Mouse (Mus musculus) hindbrain, embryonic 12.5 days (tissue): ENCODE measurements around the gene Gm21981. TPM values are rescaled to one million over a fixed set of nuclear protein-coding genes. Genes with fewer than 3 reads are reported as not detected.

Source experiments
- ATAC-seq: fragments of 200-750 bp; cut with Nextera tagmentation; 2 replicates; pipeline ENCODE4 v1.8.0; 2017; ENCODE audit warnings: moderate TSS enrichment; ENCODE audit not compliant: low FRiP score
- H3K27ac ChIP-seq: fragments of 300-500 bp; sonication (generic); 2 replicates; pipeline ENCODE4 v1.5.1; 2016; ENCODE audit warnings: mild to moderate bottlenecking
- H3K27me3 ChIP-seq: fragments of 300-500 bp; sonication (generic); 2 replicates; pipeline ENCODE4 v1.6.1; 2016; ENCODE audit warnings: mild to moderate bottlenecking
- H3K36me3 ChIP-seq: fragments of 300-500 bp; sonication (generic); 2 replicates; pipeline ENCODE4 v1.6.1; 2016; ENCODE audit warnings: mild to moderate bottlenecking
- H3K4me1 ChIP-seq: fragments of 300-500 bp; sonication (generic); 2 replicates; pipeline ENCODE4 v1.6.1; 2016
- H3K4me2 ChIP-seq: fragments of 300-500 bp; sonication (generic); replicated peaks from 2 replicates; pipeline ENCODE4 v1.6.1; 2016; ENCODE audit warnings: mild to moderate bottlenecking
- H3K4me3 ChIP-seq: fragments of 300-500 bp; sonication (generic); 2 replicates; pipeline ENCODE4 v1.5.1; 2016; ENCODE audit warnings: mild to moderate bottlenecking
- H3K9ac ChIP-seq: fragments of 300-500 bp; sonication (generic); 2 replicates; pipeline ENCODE4 v1.6.1; 2016; ENCODE audit warnings: mild to moderate bottlenecking, moderate library complexity
- H3K9me3 ChIP-seq: fragments of 300-500 bp; sonication (generic); replicated peaks from 2 replicates; pipeline ENCODE4 v1.6.1; 2016; ENCODE audit warnings: mild to moderate bottlenecking
- WGBS: fragments of 180-500 bp; shearing (Covaris S2); methylation state at CpG from one replicate; pipeline ENCODE4 v1.1.7; 2016; 5-methylcytosine and 5-hydroxymethylcytosine counted together
- polyA plus RNA-seq: library from polyadenylated mRNA; unstranded; fragments of >200 nt; fragmentation: Nextera tagmentation; extraction: Ambion mirVana; gene quantifications from 2 replicates; pipeline ENCODE4 v1.2.1, GENCODE M21; 2016

The Gm21981 gene
- polyA plus RNA-seq, 1 experiment from 2014 or later, result 0.23 TPM

- H3K36me3 ChIP-seq, result peaks cover 79% of the 10 kb centered on the region
- no peak overlapping the region for H3K27ac ChIP-seq
- no peak for ATAC-seq
- WGBS, result 79% methylated on average over 4 of the region's 4 CpGs
- H3K9ac ChIP-seq, result no peak overlapping the region
- H3K9me3 ChIP-seq, result no peaks in the 10 kb centered on the region
- no peak overlapping the region for H3K4me3 ChIP-seq
- no peaks in the 10 kb centered on the region for H3K27me3 ChIP-seq
- H3K4me1 ChIP-seq, result peaks cover 12% of the 10 kb centered on the region
- H3K4me2 ChIP-seq, result no peak overlapping the region
Observed at GRCm38 (mm10) chr17:47682836-47683235, 11.4 kb downstream of the Gm21981 start.

- no peak for ATAC-seq
- H3K9me3 ChIP-seq, result no peaks in the 10 kb centered on the region
- H3K27me3 ChIP-seq, result no peaks in the 10 kb centered on the region
- no peak overlapping the region for H3K27ac ChIP-seq
- no peak overlapping the region for H3K4me2 ChIP-seq
- H3K36me3 ChIP-seq, result peaks cover 68% of the 10 kb centered on the region
- 89% methylated on average over 5 of the region's 5 CpGs for WGBS
- no peaks in the 10 kb centered on the region for H3K4me1 ChIP-seq
- H3K4me3 ChIP-seq, result no peak overlapping the region
- H3K9ac ChIP-seq, result no peak overlapping the region
Observed at GRCm38 (mm10) chr17:47678702-47679101, 15.6 kb downstream of the Gm21981 start.

- peaks cover 63% of the 10 kb centered on the region for H3K36me3 ChIP-seq
- no peak overlapping the region for H3K4me3 ChIP-seq
- no peak overlapping the region for H3K27ac ChIP-seq
- no peak for ATAC-seq
- H3K9me3 ChIP-seq, result no peaks in the 10 kb centered on the region
- no peak overlapping the region for H3K9ac ChIP-seq
- peaks cover 4% of the 10 kb centered on the region; the same call in 1 of the 2 replicates for H3K4me1 ChIP-seq
- 91% methylated on average over 5 of the region's 5 CpGs for WGBS
- H3K4me2 ChIP-seq, result no peak overlapping the region
- peaks cover 4% of the 10 kb centered on the region; the same call in 1 of the 2 replicates for H3K27me3 ChIP-seq
Observed at GRCm38 (mm10) chr17:47678238-47678637, 16.0 kb downstream of the Gm21981 start.

GRCm38 (mm10) chr17:47676581-47676980 is 17.7 kb downstream of the Gm21981 start:
- H3K27ac ChIP-seq, result peak overlapping the region; percentile 48; the same call in 1 of the 2 replicates
- H3K36me3 ChIP-seq, result peaks cover 47% of the 10 kb centered on the region
- H3K4me3 ChIP-seq, result no peak overlapping the region
- ATAC-seq, result no peak
- no peaks in the 10 kb centered on the region for H3K9me3 ChIP-seq
- H3K9ac ChIP-seq, result no peak overlapping the region
- peaks cover 18% of the 10 kb centered on the region for H3K27me3 ChIP-seq
- H3K4me1 ChIP-seq, result peaks cover 18% of the 10 kb centered on the region
- no peak overlapping the region for H3K4me2 ChIP-seq
- WGBS, result 20% methylated on average over 9 of the region's 9 CpGs

GRCm38 (mm10) chr17:47672311-47673111 is 21.7 kb downstream of the Gm21981 start:
- 0 out of 2 replicates have a peak overlapping the region, but pooled peaks have one; percentile 32 for H3K27ac ChIP-seq
- ATAC-seq, result peak; percentile 73
- H3K4me1 ChIP-seq, result peaks cover 18% of the 10 kb centered on the region
- peaks cover 15% of the 10 kb centered on the region for H3K36me3 ChIP-seq
- peaks cover 27% of the 10 kb centered on the region for H3K27me3 ChIP-seq
- 4% methylated on average over 64 of the region's 68 CpGs for WGBS
- peak overlapping the region; percentile 72 for H3K4me2 ChIP-seq
- peak overlapping the region; percentile 36 for H3K4me3 ChIP-seq
- H3K9me3 ChIP-seq, result no peaks in the 10 kb centered on the region
- H3K9ac ChIP-seq, result peak overlapping the region; percentile 58

GRCm38 (mm10) chr17:47671988-47672310 is 22.3 kb downstream of the Gm21981 start:
- Histone ChIP-seq H3K4me3 (peak overlapping the region; percentile 36), H3K27ac (no peak overlapping the region)
- ATAC-seq, result peak; percentile 38

GRCm38 (mm10) chr17:47669166-47669565 is 25.1 kb downstream of the Gm21981 start:
- Histone ChIP-seq H3K9me3 (no peaks in the 10 kb centered on the region), H3K27me3 (peaks cover 27% of the 10 kb centered on the region), H3K36me3 (no peaks in the 10 kb centered on the region), H3K9ac (no peak overlapping the region), H3K4me2 (no peak overlapping the region), H3K4me1 (peaks cover 18% of the 10 kb centered on the region), H3K4me3 (no peak overlapping the region), H3K27ac (no peak overlapping the region)
- 67% methylated on average over 4 of the region's 4 CpGs for WGBS
- ATAC-seq, result no peak

More at GRCm38 (mm10) chr17:47671988-47672310, 22.3 kb downstream of the Gm21981 start:
- Histone ChIP-seq H3K4me2 (peak overlapping the region; percentile 72), H3K27me3 (peaks cover 27% of the 10 kb centered on the region), H3K4me1 (peaks cover 18% of the 10 kb centered on the region), H3K36me3 (peaks cover 15% of the 10 kb centered on the region), H3K9ac (peak overlapping the region; percentile 58), H3K9me3 (no peaks in the 10 kb centered on the region)
- 7% methylated on average over 14 of the region's 14 CpGs for WGBS

GRCm38 (mm10) chr17:47664474-47664873 is 29.8 kb downstream of the Gm21981 start:
- H3K4me1 ChIP-seq, result peaks cover 6% of the 10 kb centered on the region; the same call in 1 of the 2 replicates
- H3K9me3 ChIP-seq, result no peaks in the 10 kb centered on the region
- WGBS, result 83% methylated on average over 7 of the region's 7 CpGs
- ATAC-seq, result no peak
- H3K36me3 ChIP-seq, result peaks cover 5% of the 10 kb centered on the region
- no peak overlapping the region for H3K27ac ChIP-seq
- no peak overlapping the region for H3K4me2 ChIP-seq
- H3K4me3 ChIP-seq, result no peak overlapping the region
- H3K27me3 ChIP-seq, result no peaks in the 10 kb centered on the region
- H3K9ac ChIP-seq, result no peak overlapping the region

- Histone ChIP-seq H3K4me2 (no peak overlapping the region), H3K9ac (no peak overlapping the region), H3K9me3 (no peaks in the 10 kb centered on the region), H3K27me3 (no peaks in the 10 kb centered on the region), H3K4me1 (peaks cover 6% of the 10 kb centered on the region; the same call in 1 of the 2 replicates), H3K4me3 (no peak overlapping the region), H3K27ac (peak overlapping the region; percentile 26; the same call in 1 of the 2 replicates), H3K36me3 (peaks cover 7% of the 10 kb centered on the region)
- peak; percentile 40; the same call in 1 of the 2 replicates for ATAC-seq
- 30% methylated on average over 9 of the region's 9 CpGs for WGBS
Observed at GRCm38 (mm10) chr17:47663009-47663713, 31.1 kb downstream of the Gm21981 start.

- Histone ChIP-seq H3K4me2 (no peak overlapping the region), H3K27ac (no peak overlapping the region), H3K9ac (no peak overlapping the region), H3K9me3 (no peaks in the 10 kb centered on the region), H3K4me1 (peaks cover 6% of the 10 kb centered on the region; the same call in 1 of the 2 replicates), H3K36me3 (peaks cover 13% of the 10 kb centered on the region), H3K27me3 (no peaks in the 10 kb centered on the region), H3K4me3 (no peak overlapping the region)
- 89% methylated on average over 3 of the region's 3 CpGs for WGBS
- ATAC-seq, result no peak
Observed at GRCm38 (mm10) chr17:47658741-47659243, 35.5 kb downstream of the Gm21981 start.

- Histone ChIP-seq H3K36me3 (peaks cover 17% of the 10 kb centered on the region), H3K4me3 (no peak overlapping the region), H3K4me2 (no peak overlapping the region), H3K9ac (no peak overlapping the region), H3K9me3 (no peaks in the 10 kb centered on the region), H3K4me1 (no peaks in the 10 kb centered on the region), H3K27ac (no peak overlapping the region), H3K27me3 (no peaks in the 10 kb centered on the region)
- WGBS, result 84% methylated on average over 4 of the region's 4 CpGs
- ATAC-seq, result no peak
Observed at GRCm38 (mm10) chr17:47657901-47658300, 36.4 kb downstream of the Gm21981 start.

GRCm38 (mm10) chr17:47655697-47656096 is 38.6 kb downstream of the Gm21981 start:
- H3K9ac ChIP-seq, result no peak overlapping the region
- H3K4me1 ChIP-seq, result 0 out of 2 replicates have a peak, but pooled peaks cover 3% of the 10 kb centered on the region
- no peaks in the 10 kb centered on the region for H3K9me3 ChIP-seq
- H3K4me2 ChIP-seq, result no peak overlapping the region
- H3K36me3 ChIP-seq, result peaks cover 17% of the 10 kb centered on the region
- no peak overlapping the region for H3K27ac ChIP-seq
- WGBS, result 70% methylated on average over 5 of the region's 5 CpGs
- no peak for ATAC-seq
- no peak overlapping the region for H3K4me3 ChIP-seq
- H3K27me3 ChIP-seq, result no peaks in the 10 kb centered on the region
